Mouse (Mus musculus) right cerebral cortex, postnatal 25 days (tissue): ENCODE measurements at regions not wholly inside any gene's neighbourhood (a gene's known extent, or its start where the extent isn't known, plus 50 kb on each side); places are given as distances from the start of the nearest gene placed in this dataset.

Experiments
- DNase-seq: peaks from one replicate; pipeline ENCODE4 v3.0.0; 2022

- DNase-seq = no peak
These were observed 666.1 kb downstream of the Pkhd1 start for GRCm38 (mm10) chr1:19951680-19952248.

- no peak for DNase-seq
These were observed 644.5 kb downstream of the Pkhd1 start for GRCm38 (mm10) chr1:19973364-19973763.

GRCm38 (mm10) chr1:19973981-19974380 lies 643.9 kb downstream of the Pkhd1 start:
- no peak for DNase-seq

GRCm38 (mm10) chr1:19975436-19975835 lies 642.4 kb downstream of the Pkhd1 start:
- no peak for DNase-seq

- no peak for DNase-seq
These were observed 636.7 kb downstream of the Pkhd1 start for GRCm38 (mm10) chr1:19981189-19981588.

- DNase-seq = no peak
These were observed 635.1 kb downstream of the Pkhd1 start for GRCm38 (mm10) chr1:19982791-19983190.

GRCm38 (mm10) chr1:19983504-19983903 lies 634.4 kb downstream of the Pkhd1 start:
- no peak for DNase-seq

- no peak for DNase-seq
These were observed 627.9 kb downstream of the Pkhd1 start for GRCm38 (mm10) chr1:19989921-19990320.
